34 mouse cellular contexts compared by ENCODE assay signal in the genomic region with DNA sequence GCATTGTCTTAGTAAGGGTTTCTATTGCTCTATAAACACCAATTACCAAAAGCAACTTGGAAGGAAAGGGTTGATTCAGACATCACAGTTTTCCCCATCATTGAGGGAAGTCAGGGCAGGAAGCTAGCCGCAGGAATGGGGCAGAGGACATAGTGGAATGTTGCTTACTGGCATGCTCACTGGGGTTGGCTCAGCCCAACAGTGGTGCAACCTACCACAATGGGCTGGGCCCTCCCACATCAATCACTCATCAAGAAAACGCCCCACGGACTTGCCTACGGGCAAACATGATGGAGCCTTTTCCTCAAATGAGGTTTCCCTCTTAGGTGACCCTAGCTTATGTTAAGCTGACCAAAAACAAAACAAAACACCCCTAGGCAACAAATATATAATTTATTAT. TPM values are rescaled to one million over a fixed set of nuclear protein-coding genes. Genes with fewer than 3 reads are reported as not detected.
DNase-seq lines count a peak whose midpoint lies in the region; ATAC-seq and TF ChIP-seq lines count a peak whose summit lies in the region.
"Had no signal": no experiment of that assay in that cellular context is flagged by ENCODE, and none has a peak within 500 bp of the region (broad histone marks: within the 10 kb centered on the region; RNA-seq: fewer than 3 reads in every experiment).

No protein-coding gene starts in this region.

- no peak overlapping the region for H3K9ac ChIP-seq in midbrain, embryonic 15.5 days
- H3K9ac ChIP-seq: embryonic facial prominence, embryonic 13.5 days; forebrain, embryonic 12.5 days; forebrain, embryonic 15.5 days; heart, embryonic 13.5 days; hindbrain, embryonic 12.5 days; hindbrain, embryonic 15.5 days had no signal

- WGBS in midbrain, embryonic 15.5 days, result 76% methylated on average over 4 of the region's 4 CpGs

- no peaks in the 10 kb centered on the region for H3K9me3 ChIP-seq in midbrain, embryonic 15.5 days
- H3K9me3 ChIP-seq: embryonic facial prominence, embryonic 13.5 days; forebrain, embryonic 15.5 days; hindbrain, embryonic 15.5 days had no signal

- H3K4me3 ChIP-seq in C2C12 (ENCODE audit: insufficient read depth, poor library complexity, severe bottlenecking), result no peak overlapping the region
- no peak overlapping the region for H3K4me3 ChIP-seq in midbrain, embryonic 15.5 days
- H3K4me3 ChIP-seq: embryonic facial prominence, embryonic 10.5 days; embryonic facial prominence, embryonic 13.5 days; erythroblast, embryonic 14.5 days; forebrain, embryonic 12.5 days; forebrain, embryonic 15.5 days; heart, embryonic 13.5 days; hindbrain, embryonic 12.5 days; hindbrain, embryonic 15.5 days had no signal

- no peak for TF ChIP-seq CTCF in C2C12 (IDR thresholded peaks at IDR 0.05; ENCODE audit: control insufficient read depth, insufficient read depth, insufficient read length)

- ATAC-seq in midbrain, embryonic 15.5 days (replicated peaks), result no peak
- ATAC-seq: forebrain, embryonic 15.5 days; intestine, postnatal 0 days had no signal

- no peaks in the 10 kb centered on the region for H3K79me3 ChIP-seq in C2C12 (ENCODE audit: low read depth)

- no peaks in the 10 kb centered on the region for H3K27me3 ChIP-seq in C2C12 (ENCODE audit: control insufficient read depth, insufficient read depth, insufficient read length)
- no peaks in the 10 kb centered on the region for H3K27me3 ChIP-seq in midbrain, embryonic 15.5 days (replicated peaks)
- H3K27me3 ChIP-seq: CH12.LX; forebrain, embryonic 12.5 days; forebrain, embryonic 15.5 days; heart, embryonic 13.5 days; hindbrain, embryonic 15.5 days had no signal

- intact Hi-C loops in left cerebral cortex, postnatal 14 days (cut with DNase I), result no loop called here

- H3K4me1 ChIP-seq in midbrain, embryonic 15.5 days, result no peaks in the 10 kb centered on the region
- H3K4me1 ChIP-seq: embryonic facial prominence, embryonic 10.5 days; embryonic facial prominence, embryonic 13.5 days; forebrain, embryonic 12.5 days; forebrain, embryonic 15.5 days; heart, embryonic 13.5 days; hindbrain, embryonic 12.5 days; hindbrain, embryonic 15.5 days had no signal

- DNase-seq in heart, adult 11 months, result peak; percentile 54
- no peak for DNase-seq in heart, postnatal 4 days
- peak; percentile 28 for DNase-seq in R1 (ENCODE audit: low read depth, low spot score)
- DNase-seq in left cerebral cortex, postnatal 14 days (ENCODE audit: low spot score in 2 of 2), result no peak
- DNase-seq in kidney, adult 11 months, result no peak
- DNase-seq: adrenal gland, adult 8-10 months; adrenal gland, postnatal 25 days; cerebellum, adult 11-12 months; cerebellum, adult 8-10 months; cerebellum, postnatal 10 days; cerebellum, postnatal 36 days; embryo, embryonic 11 days; gastrocnemius, postnatal 36 days; heart, postnatal 14 days had no signal

- no peak overlapping the region for H3K27ac ChIP-seq in midbrain, embryonic 15.5 days
- H3K27ac ChIP-seq: embryonic facial prominence, embryonic 10.5 days; embryonic facial prominence, embryonic 13.5 days; forebrain, embryonic 12.5 days; forebrain, embryonic 15.5 days; heart, embryonic 13.5 days; hindbrain, embryonic 12.5 days; hindbrain, embryonic 15.5 days had no signal

- no peak overlapping the region for H3ac ChIP-seq in C2C12 (ENCODE audit: control insufficient read depth, insufficient read length, low read depth)

- H3K79me2 ChIP-seq in C2C12 (ENCODE audit: control insufficient read depth, insufficient read depth), result no peaks in the 10 kb centered on the region

- no peaks in the 10 kb centered on the region for H3K36me3 ChIP-seq in C2C12 (ENCODE audit: control insufficient read depth, insufficient read depth)
- H3K36me3 ChIP-seq in midbrain, embryonic 15.5 days (replicated peaks), result no peaks in the 10 kb centered on the region
- H3K36me3 ChIP-seq: embryonic facial prominence, embryonic 10.5 days; embryonic facial prominence, embryonic 13.5 days; forebrain, embryonic 12.5 days; forebrain, embryonic 15.5 days; heart, embryonic 13.5 days; hindbrain, embryonic 12.5 days; hindbrain, embryonic 15.5 days had no signal

- H3K4me2 ChIP-seq in midbrain, embryonic 15.5 days, result no peak overlapping the region
- H3K4me2 ChIP-seq: embryonic facial prominence, embryonic 13.5 days; forebrain, embryonic 12.5 days; forebrain, embryonic 15.5 days; heart, embryonic 13.5 days; hindbrain, embryonic 12.5 days; hindbrain, embryonic 15.5 days had no signal

TF ChIP-seq in C2C12, 6 proteins besides CTCF, POLR2A, EP300 and RAD21:
- TF ChIP-seq USF1 (IDR thresholded peaks at IDR 0.05; ENCODE audit: low read depth) (no peak), MYOG (IDR thresholded peaks at IDR 0.05; ENCODE audit: control insufficient read depth, extremely low read depth, insufficient read length) (no peak), CEBPB (IDR thresholded peaks at IDR 0.05; ENCODE audit: low read depth) (peak; percentile 62), FOSL1 (IDR thresholded peaks at IDR 0.05; ENCODE audit: insufficient read depth, low read length, poor library complexity, severe bottlenecking) (no peak), MAX (IDR thresholded peaks at IDR 0.05) (no peak)

RNA-seq across cellular contexts. Expression of a gene that starts 6.8 kb away (rescaled TPM):
- under 1 TPM; 0.29 to 0.54 TPM for total RNA-seq in heart, postnatal 4 days (2021)
- polyA plus RNA-seq in C2C12 (2012; fragmentation: generic; extraction: Trizol), result 0.04 TPM
- total RNA-seq in left cerebral cortex, postnatal 14 days (2021), result 1 to 10 TPM; 2.2 to 2.3 TPM
- 2.5 and 2.9 TPM in 2 replicates for polyA plus RNA-seq in midbrain, embryonic 15.5 days (2015; fragmentation: Nextera tagmentation; extraction: Ambion mirVana)
- total RNA-seq: adrenal gland, postnatal 25 days; CH12.LX; gastrocnemius, adult 8-10 months; gastrocnemius, postnatal 36 days; granulocyte monocyte progenitor cell, adult 5-6 weeks; hematopoietic stem cell, adult 5-6 weeks; MEL had no signal
- polyA plus RNA-seq: heart, embryonic 13.5 days; intestine, embryonic 14.5 days had no signal

RNA-seq across cellular contexts. Expression of a gene that starts 32.9 kb away (rescaled TPM):
- total RNA-seq in heart, postnatal 4 days (2021), result not detected
- not detected for polyA plus RNA-seq in C2C12 (2012; fragmentation: generic; extraction: Trizol)
- total RNA-seq in left cerebral cortex, postnatal 14 days (2021), result under 1 TPM in 1 of 2 experiments, not detected in 1; 0.34 TPM
- polyA plus RNA-seq in midbrain, embryonic 15.5 days (2015; fragmentation: Nextera tagmentation; extraction: Ambion mirVana), result not detected in 2 replicates
- total RNA-seq: adrenal gland, adult 8-10 months; adrenal gland, postnatal 25 days; CH12.LX; gastrocnemius, adult 8-10 months; gastrocnemius, postnatal 36 days; granulocyte monocyte progenitor cell, adult 5-6 weeks; heart, postnatal 14 days; hematopoietic stem cell, adult 5-6 weeks; MEL had no signal
- polyA plus RNA-seq: brain, embryonic 14.5 days; cortical plate, adult 2 months; embryonic facial prominence, embryonic 10.5 days; embryonic facial prominence, embryonic 13.5 days; erythroblast, embryonic 14.5 days; forebrain, embryonic 12.5 days; forebrain, embryonic 15.5 days; heart, embryonic 13.5 days; heart, embryonic 16.5 days; hindbrain, embryonic 12.5 days; hindbrain, embryonic 15.5 days; intestine, embryonic 14.5 days; intestine, postnatal 0 days had no signal

RNA-seq across cellular contexts. Expression of a gene that starts 35.9 kb away (rescaled TPM):
- 10 to 100 TPM; 23.3 to 23.5 TPM for total RNA-seq in heart, postnatal 4 days (2021)
- 18.4 TPM for polyA plus RNA-seq in C2C12 (2012; fragmentation: generic; extraction: Trizol)
- total RNA-seq in left cerebral cortex, postnatal 14 days (2021), result 10 to 100 TPM; 18.5 to 21.8 TPM
- 50.4 and 52.7 TPM in 2 replicates for polyA plus RNA-seq in midbrain, embryonic 15.5 days (2015; fragmentation: Nextera tagmentation; extraction: Ambion mirVana)

RNA-seq across cellular contexts. Expression of a gene that starts 55.0 kb away (rescaled TPM):
- 10 to 100 TPM; 35.5 to 38.4 TPM for total RNA-seq in heart, postnatal 4 days (2021)
- 11.1 TPM for polyA plus RNA-seq in C2C12 (2012; fragmentation: generic; extraction: Trizol)
- total RNA-seq in left cerebral cortex, postnatal 14 days (2021), result 10 to 100 TPM; 24.3 to 25.5 TPM
- polyA plus RNA-seq in midbrain, embryonic 15.5 days (2015; fragmentation: Nextera tagmentation; extraction: Ambion mirVana), result 39.9 and 42.5 TPM in 2 replicates

Comparison
In these comparisons a context has a peak if more than half of its experiments do, and no peak if none do; other contexts are left out.
1. DNase-seq: peak in heart, adult 11 months (single experiment) and R1 (single experiment); none in heart, postnatal 4 days (single experiment), left cerebral cortex, postnatal 14 days (0 of 2) and kidney, adult 11 months (single experiment).